Mouse (Mus musculus): ENCODE measurements at regions not wholly inside any gene's neighbourhood (a gene's known extent, or its start where the extent isn't known, plus 50 kb on each side); places are given as distances from the start of the nearest gene placed in this dataset.

GRCm38 (mm10) chr19:18444324-18444723 is 187.3 kb downstream of the Ostf1 start:
- DNase-seq: no peak

GRCm38 (mm10) chr19:18436351-18436750 is 195.3 kb downstream of the Ostf1 start:
- no peak for DNase-seq

DNA sequence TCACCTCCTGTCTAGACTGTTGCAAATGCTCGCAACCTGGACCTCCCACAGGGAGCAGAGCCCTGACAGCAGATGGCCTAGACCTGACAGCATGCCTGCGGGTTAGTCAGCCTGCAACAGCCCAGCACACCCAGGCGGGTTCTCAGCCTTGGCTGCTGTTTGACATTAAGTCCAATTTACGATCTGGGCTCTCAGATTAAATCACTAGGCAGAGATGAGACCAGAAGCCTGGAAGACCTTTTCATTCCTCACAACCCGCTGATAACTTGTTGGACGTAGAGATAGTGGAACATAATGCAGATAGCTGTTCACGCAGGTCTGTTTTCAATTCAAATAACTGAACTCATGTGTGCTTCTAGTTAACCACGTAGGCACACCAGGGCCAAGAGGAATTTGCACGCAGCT is 211.2 kb downstream of the Ostf1 start:
- DNase-seq: peak; percentile 16

DNA sequence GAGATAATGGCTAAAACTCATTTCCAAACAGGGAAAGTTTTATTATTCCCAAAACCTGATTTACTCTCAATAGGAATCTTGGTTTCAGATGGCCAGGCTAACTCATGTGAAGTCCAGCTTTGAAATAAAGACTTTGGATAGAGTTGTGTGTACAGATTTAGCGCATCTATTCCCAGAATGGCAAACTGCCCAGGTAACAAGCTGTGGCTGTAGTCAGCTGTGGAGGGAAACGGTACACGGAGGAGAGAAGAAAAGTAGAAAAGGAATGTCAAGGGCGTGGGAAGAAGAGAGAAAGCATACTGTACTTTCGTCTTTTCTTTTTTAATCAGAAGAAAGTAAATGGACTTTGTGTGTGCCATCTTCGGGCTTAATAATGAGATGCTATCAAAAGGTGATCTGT is 213.1 kb downstream of the Ostf1 start:
- DNase-seq: no peak

- no peak for DNase-seq
Observed at GRCm38 (mm10) chr19:18377466-18378089, 254.0 kb downstream of the Ostf1 start.

GRCm38 (mm10) chr19:18368612-18369011 is 263.0 kb downstream of the Ostf1 start:
- DNase-seq: no peak

- DNase-seq: no peak
Observed at GRCm38 (mm10) chr19:18353960-18354359, 277.7 kb downstream of the Ostf1 start.

GRCm38 (mm10) chr19:18345735-18346134 is 285.9 kb downstream of the Ostf1 start:
- no peak for DNase-seq

DNA sequence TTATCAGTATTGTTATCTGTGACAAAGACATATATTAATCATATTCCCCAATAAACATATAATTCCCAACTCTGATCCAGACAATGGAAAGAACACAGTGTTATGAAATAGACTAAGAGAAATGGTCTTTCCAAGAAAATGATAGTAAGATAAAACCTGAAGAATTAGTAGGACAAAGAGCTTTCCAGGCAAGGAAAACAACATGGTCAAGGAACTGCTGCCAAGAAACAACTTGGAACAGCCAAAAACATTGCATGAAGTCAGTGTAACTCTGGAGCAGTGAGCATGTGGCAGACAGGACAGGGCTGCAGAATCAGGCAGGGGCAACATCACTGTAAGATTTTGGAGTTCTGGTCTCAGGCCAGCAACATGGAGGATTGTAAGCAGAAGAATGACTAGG is 288.0 kb downstream of the Ostf1 start:
- DNase-seq: peak; percentile 33

- no peak for DNase-seq
Observed at GRCm38 (mm10) chr19:18343003-18343402, 288.6 kb downstream of the Ostf1 start.

DNA sequence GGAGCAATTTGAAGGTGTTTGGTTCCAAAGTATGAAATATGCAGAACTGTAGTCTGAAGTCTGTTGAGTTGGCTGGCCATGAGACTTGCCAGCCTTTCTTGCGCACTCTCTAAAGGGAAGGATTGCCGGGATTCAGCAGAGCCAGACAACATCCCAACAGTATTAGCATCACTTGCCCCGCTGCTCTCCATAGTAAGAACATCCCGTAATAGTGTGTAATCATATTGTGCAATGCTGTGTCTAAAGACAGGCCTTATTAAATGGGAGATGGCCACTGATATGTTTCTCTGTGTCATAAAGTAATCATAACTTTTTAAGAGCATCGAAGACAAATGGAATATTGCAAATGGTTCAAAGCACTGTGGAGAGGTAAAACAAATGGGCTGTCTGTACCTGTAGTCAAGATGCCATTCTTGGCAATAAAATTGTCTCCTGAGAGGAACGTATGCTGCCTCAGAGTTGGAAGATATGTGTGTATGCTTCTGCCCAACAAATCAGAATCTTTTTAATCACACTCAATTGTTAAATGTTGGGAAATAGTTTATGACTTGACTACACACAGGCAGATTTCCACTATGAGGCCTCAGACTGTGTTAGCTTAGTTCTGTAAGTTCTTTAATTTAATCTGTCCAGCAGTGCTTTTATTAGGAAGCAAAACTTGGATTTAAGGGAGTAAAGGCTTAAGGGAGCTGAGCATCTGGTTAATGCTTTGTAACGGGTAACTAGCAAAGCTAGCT is 293.6 kb downstream of the Ostf1 start:
- DNase-seq: no peak

DNA sequence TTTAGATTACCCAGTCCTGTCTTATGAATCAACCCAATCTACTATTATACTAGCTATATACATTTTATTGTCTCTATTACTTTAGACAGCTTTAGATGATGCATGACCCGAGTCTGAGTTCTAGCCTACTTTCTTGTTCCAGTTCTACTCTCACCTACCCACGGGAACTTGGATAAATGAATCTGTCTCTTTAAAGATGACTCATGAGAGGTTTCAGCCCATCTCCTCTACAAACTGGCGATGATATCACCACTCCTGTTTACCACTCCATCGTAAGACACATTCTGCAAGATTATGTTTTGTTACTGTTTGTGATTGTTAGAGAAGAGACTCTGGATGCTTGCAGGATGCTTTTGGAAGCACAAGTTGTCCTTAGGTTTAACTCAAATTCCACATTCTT is 295.0 kb downstream of the Ostf1 start:
- no peak for DNase-seq

DNA sequence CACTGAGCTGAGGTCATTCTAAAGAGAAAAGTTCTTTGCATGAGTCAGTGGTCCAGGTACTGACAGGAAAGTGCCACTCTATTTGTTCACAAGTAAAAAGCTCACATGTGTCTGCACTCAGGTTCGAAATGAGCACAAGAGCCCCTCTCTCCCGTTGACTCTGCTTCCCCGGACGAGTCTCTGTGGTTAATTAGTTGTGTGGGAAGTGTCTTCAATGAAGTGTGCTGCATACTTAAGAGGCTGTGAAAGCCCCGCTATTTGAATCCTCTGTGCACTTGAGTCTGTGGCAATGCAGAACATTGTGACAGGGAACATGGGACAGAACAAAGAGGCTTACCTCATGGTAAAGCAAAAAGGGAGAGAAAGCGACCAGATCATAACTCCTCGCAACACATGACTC is 297.0 kb downstream of the Ostf1 start:
- no peak for DNase-seq

DNA sequence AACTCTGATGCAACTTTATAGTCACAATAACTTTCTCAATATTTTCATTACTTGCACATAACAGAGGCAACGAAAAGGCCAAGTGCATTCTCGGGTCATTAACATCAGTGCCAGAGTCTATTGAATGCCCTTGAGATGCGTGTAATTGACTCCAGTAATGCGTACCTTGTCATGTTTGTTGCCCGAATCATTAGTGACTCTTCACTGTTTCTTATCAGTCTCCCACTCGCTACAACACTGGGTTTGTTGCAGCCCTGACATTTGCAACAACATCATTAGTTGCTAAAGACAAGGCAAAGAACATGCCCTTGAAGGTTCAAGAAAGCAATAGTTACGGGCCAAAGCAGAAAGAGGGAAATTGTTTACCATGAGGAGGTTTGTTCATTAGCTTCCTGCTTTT is 299.8 kb downstream of the Ostf1 start:
- no peak for DNase-seq

- DNase-seq: no peak
Observed at GRCm38 (mm10) chr19:18329421-18329820, 302.2 kb downstream of the Ostf1 start.

GRCm38 (mm10) chr19:18318391-18318944 is 313.2 kb downstream of the Ostf1 start:
- DNase-seq: no peak

DNA sequence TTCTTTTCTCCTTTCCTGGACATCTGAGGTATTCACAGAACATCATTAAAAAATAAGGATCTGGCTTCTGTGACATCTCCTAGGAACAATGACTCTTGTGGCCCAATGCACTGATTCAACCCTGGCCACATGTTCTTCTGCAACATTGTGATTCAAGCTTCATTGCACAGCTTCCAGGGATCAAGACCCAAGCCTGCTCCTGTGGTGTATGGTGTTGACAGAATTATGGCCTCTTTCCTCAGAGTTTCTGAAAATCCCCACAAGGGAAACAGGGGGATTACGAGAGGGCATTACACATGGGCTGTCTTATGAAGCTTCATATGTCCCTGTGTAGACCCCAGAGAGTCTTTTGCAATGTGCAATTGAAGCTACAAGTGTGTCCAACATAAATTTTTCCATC is 358.2 kb downstream of the Ostf1 start:
- DNase-seq: no peak

DNA sequence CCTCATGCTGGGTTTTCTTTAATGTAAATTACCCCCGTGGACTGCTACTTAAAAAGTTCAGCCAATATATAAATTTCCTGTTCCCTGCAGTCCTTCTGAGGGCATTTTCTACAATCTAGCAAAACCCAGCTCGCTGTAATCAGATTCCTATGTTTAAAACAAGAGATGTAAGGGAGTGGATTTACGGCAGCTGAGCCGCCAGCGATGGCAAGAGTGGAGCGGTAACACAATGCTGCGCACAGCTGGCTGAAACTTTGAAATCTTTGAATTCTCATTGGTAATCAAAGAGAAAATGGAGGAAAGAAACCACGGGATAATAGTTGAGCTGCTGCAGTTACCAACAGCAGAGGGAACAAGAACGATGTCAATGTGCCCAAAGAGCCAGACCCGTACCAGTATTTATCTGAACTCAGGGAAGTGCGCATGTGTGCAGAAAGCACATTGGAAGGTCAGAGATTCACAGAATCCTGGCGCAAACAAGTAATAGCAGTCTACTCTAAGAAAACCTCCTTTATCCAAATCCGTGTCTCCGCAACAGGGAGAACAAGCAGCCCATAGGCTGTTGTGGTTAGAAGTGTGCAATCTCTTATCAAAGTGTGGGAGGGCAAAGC is 376.4 kb downstream of the Ostf1 start:
- no peak for DNase-seq

DNA sequence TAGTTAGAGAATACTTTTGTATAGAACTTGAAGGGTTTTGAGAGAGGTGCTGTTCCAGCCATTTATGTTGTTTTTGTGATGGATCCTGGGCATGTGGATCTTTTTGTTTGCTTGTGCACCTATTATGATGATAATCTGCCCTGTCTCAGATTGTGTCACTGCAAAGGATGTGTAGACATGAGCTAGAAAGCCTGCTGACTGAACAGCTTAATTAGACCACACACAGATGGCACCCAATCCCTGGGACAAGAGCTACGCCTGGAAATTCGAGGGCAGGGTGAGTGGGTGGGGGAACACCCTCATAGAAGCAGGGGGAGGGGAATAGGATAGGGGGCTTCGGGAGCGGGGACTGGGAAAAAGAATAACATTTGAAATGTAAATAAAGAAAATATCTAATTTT is 378.3 kb downstream of the Ostf1 start:
- no peak for DNase-seq

All from lung, postnatal 14 days (tissue).